Mouse (Mus musculus): ENCODE results near the gene Flvcr1.

The Flvcr1 gene

DNA sequence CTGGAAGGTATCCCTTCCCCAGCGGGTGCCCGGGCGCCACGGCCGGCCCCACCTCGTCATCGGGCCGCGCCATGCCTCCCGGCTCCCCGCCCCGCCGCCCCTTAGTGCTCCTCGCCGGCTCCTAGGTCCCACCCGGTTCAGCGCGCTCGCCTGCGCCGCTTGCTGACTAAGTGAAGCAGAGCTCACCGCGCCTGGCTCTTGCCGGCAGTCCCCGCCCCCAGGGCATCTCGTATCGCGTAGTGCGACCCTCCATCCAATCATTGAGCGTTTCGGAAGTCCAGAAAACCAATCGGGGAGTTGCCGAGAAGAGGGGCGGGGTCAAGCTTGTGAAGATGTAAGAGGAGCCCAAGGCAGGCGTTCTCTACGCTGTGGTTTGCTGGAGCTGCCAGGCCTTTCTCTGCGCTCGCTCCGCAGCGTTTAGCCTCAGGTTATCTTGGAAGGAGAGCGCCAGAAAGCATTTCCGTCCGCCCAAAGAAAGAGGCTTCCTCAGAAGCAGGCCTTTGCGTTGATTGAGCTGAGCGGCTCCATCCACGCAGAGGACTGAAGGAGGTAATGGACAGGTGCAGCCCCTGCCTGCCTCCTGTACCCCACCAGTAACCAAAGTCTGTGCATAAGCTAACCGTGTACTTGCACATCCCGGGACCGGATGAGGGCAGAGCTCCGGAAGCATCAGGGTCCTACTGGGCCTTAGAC is at the start of gene Flvcr1:
Flvcr1 (minus strand) TSS at position 138 of the 693 bp plus-strand sequence.
- peak; percentile 98 for DNase-seq

DNA sequence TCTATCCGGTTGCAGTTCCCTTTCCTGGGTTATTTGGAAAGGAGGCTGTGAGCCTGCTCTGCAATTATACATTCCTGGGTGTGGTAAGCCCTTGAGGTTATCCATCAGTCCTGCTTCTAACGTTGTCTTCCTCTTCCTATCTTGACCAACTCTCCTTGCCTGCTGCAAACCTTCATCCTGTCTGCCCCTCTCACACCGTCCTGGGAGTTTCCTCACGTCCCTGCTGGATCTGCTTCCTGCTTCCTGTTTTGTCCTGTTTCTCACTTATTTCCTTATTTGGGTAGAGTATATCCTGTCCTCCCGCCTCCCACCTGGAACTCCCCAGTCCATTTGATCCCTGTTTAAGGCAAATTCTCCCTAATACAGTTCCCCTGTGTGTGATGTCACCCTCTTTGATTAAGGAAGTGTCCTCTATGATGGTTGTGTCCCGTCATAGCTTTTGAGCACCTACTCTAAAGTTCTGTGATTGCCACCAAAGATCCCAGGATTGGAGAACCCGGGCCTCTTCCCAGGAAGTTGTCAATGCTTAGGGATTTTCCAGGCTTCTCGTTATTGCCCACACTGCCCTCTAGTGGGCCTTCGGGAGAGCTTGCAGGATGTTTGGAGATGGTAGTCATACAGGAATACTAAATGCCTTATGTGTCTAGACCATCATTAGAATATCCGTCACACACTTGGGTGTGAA is 49.4 kb upstream of the Flvcr1 start:
- peak; percentile 53 for DNase-seq

DNA sequence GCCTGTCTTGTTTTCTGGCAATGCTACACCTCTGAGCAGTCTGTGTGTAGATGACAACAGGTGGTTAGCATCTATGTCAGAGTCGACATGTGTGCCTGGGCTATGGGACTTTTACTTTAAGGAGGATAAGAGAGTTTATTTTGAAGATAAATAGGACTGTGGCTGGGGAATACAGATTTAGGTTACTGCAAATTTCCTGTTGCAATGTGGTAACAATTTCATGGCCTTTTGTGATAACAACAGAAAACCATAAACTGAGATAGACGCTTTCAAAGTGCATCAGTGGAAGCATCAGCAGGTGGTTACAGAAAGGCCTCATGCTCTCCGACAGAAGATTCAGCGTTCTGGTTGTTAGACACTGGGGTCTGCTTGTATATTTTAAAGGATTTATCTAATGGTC is 47.5 kb upstream of the Flvcr1 start:
- DNase-seq: no peak

DNA sequence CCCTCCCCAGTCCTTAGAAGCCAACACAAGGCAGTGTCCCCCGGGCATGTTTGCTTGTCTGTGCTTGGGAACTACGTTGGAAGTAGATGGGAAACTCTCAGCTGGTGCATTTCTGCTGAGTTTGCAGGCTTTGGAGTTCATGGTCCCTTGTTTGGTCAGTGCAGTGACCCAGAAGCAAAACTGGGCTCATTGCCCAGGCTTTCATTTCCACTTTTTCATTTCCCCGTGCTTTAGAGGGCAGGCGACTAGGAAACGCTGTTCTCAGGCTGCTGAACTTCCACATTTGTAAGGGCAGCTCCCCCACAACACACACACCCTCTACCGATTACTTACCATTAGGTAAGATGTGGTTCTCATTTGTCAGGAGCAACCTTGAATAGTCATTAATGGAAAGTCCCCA is 47.0 kb upstream of the Flvcr1 start:
- DNase-seq: peak; percentile 86

DNA sequence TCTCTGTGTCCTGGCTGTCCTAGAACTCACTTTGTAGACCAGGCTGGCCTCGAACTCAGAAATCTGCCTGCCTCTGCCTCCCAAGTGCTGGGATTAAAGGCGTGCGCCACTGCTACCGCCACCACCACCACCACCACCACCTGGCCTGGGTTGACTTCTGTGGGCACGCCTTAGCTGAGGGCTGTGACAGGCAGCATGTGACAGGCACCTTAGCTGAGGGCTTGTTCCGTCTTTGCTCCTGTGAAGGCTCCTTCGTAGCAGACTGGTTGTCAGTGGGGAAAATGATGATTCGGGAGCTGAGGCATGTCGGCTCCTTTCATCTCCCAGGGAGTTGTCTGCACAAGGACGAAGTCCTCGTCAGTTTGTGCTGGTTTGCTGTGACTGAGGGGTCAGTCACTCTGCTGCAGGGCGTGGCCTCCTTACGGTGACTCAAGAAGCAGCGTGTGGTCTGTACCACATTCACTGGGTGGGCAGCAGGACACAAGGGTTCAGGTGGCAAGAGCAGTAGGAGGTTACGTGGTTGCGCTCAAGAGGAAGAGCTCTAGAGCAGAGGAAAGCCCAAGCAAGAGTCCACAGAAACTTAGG is 46.5 kb upstream of the Flvcr1 start:
- DNase-seq: peak; percentile 26

DNA sequence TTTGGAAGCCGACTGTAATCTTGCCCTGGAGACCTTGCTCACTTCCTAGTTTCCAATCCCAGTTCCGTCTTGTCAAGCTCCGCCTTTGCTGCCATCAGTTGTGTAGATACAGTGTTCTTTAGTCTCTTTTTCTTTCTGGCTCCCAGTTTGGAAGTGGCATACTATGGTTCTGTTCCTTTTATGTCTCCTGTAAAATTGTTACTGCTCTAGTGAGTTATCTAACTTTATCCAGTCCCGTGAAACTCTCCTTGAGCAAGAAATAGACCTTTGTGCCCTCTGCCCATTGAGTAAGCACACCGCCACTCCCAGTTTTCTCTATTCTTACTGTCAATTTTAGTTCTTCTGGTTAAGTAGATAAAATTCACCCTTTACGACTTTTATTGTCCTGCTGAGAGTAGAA is 45.7 kb upstream of the Flvcr1 start:
- no peak for DNase-seq

DNA sequence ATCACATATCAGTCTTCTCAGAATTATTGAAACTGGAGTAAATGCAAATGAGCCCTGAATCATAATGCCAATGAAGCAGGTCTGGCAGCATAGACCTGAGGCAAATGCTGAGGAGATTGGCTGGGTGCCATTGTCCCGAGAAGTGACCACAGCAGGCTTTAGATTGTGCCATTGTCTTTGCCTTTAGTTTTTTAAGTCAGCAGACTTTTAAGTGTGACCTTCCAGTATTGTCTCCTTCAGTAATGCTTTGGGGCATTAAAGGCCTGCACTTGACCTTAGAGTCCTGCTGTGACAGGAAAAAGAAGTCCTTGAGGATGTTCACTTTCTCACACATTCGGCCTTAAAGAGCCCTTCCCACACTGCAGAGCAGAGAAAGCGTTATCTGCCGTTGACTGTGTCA is 44.3 kb upstream of the Flvcr1 start:
- DNase-seq: no peak

DNA sequence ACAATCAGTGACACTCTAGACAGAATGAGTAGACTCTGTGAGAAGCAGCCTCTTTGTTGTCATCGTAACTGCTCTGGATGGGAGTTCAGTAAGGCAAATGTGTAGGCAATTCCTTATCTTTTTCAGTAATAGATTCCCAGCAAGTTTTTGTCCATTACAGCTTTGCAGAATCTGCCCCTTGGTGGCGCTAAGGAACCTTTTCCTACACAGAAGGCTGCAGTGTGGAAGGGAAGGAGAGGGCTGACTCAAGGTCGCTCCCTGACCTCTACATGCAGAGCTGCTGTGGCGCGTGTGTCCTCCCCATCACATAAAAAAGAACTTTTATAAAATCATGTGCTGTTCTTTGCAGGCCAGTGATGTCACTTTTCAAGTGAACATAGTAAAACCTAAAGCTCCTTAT is 42.4 kb upstream of the Flvcr1 start:
- no peak for DNase-seq

DNA sequence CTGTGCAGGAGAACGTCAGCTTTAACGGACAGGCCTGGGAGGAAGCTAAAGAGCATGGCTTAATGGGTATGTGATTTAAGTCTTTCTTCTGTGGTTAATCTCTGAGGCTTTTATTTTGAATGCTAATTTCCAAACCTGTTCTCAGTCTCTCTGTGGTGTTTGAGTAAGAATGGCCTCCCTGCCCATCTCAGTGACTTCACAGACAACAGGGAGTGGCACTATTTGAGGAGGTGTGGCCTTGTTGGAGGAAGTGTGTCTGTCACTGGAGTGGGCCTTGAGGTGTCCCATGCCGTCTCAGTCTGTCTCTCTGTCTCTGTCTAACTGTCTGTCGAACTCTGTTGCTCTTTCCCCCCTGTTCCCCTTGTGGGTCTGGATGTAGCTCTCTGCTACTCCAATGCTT is 39.2 kb upstream of the Flvcr1 start:
- DNase-seq: no peak

DNA sequence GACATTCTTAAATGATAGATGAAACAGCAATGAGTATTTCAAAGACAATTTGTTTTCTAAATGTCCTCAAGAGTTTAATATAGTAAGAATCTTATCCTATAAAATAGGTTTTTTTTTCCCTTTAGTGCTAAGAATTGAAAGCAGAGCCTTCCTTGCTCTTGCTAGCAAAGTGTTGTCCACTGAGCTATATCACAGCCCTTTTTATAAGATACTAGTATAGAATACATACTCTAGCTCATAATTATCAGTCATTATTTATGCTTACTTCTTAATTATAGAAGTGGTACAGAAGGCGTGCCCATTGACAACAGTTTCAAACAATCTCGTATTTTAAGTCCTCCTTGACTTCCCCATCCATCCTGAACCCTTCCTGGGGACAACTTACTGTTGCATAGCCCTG is 38.6 kb upstream of the Flvcr1 start:
- no peak for DNase-seq

DNA sequence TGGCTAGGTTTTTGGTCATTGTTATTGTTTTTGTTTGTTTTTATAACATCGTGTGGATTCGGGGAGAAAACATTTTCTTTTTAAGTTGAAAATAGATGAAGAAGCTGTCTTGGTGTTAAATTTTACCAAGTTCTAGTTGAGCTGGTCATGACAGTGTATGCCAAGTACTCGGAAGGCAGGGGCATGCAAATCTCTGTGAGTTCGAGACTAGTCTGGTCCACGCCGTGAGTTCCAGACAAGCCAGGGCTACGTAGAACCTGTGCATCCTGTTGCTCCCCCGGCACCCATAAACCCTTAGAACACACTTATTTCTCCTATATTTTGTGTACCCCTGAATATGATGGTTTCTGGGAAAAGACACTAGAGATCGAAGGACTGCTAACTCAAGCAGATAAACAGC is 37.7 kb upstream of the Flvcr1 start:
- DNase-seq: no peak

DNA sequence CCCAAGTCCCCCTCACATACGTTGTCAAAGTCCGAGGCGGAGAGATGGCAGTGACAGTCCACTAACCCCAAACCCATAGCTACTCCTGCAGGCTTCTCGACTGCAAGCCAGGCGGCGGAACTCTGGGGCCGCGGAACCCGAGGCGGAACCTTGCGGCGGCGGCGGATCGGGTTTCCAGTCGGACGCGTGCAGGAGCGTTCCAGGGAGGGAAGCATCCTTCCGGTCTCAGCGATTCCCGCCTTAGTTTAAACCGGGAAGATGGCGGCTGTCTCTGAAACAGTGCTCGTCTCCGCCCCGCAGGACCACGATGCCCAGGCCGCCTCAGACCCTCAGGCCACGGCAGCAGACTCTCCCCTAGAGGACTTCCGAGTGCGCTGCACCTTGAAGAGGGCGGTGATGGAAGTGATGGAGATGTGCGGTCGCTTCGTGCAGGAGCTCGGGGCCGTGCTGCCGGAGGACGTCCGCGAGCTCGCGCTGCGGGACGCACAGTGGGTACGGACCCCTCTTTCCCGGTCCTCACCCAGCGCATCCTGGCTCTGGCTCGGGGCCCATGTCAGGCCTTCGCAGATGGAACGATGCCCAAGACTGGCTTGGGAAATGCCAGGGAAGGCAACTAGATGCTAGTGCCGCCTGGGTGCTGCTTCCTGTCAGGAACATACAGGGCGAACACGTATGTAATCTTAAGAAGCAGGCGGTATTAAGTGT is 37.0 kb upstream of the Flvcr1 start, which contains the start of the genes Tatdn3 and Nsl1:
Tatdn3 (minus strand) TSS at position 152 of the 705 bp plus-strand sequence.
Nsl1 (plus strand) TSS at position 232 of the 705 bp plus-strand sequence.
- peak; percentile 80 for DNase-seq

DNA sequence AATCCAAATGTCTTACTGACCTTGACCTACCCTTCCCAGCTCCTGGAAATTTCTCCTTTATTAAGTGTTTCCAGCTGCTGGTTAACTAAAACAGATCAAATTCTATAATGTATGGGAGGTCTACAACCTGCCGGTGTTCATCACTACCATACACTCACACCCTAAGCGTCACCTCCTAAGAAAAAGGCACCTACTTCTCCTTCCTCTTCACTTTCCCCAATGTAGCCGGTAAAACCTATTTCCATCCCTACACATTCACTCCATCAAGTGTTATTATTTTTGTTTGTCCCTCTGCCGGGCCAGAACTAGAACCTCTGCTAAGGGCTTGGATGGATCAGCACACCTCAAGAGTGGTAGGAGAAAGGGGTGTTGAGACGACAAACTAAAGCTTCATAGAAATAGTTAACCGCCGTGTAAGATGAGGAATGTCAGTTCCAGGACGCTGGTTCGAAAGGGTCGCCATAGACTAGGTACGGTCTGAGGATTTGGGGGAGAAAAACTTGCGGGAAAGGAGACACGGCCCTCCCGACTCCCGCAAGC is 36.4 kb upstream of the Flvcr1 start:
- DNase-seq: no peak

DNA sequence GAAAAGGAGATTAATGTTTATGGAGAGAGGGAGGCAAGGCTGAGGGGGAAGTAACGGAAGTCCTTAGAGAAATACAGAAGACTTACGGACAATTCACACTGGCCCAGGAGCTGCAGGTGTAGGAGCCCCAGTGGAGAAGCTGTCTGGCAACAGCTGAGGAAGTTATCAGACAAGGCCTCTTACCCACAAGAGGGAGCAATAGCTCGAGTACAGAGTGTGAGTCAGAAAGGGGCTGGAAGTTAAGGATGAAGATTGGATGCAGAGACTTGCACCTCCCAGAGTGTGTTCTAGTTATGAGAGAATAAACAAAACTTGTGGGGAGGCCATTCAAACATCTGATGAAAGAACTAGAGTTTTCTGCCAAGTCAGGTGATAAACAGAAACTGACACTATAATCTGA is 31.5 kb upstream of the Flvcr1 start:
- no peak for DNase-seq

DNA sequence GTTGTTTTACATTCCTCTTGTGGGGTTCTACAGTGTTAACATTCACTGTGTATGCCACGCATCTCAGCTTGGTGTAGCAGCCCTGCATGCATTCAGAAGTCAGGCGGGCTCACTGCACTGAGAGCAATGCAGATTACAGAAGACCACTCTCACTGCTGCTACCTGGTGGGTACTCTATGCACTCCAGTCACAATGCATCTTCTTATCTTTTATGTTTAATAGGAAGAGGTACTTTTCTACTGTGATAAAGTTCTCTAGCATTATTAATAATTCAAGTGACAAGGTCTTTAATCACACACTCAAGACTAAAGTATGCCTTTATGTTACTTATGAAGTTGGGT is 29.5 kb upstream of the Flvcr1 start:
- DNase-seq: no peak

DNA sequence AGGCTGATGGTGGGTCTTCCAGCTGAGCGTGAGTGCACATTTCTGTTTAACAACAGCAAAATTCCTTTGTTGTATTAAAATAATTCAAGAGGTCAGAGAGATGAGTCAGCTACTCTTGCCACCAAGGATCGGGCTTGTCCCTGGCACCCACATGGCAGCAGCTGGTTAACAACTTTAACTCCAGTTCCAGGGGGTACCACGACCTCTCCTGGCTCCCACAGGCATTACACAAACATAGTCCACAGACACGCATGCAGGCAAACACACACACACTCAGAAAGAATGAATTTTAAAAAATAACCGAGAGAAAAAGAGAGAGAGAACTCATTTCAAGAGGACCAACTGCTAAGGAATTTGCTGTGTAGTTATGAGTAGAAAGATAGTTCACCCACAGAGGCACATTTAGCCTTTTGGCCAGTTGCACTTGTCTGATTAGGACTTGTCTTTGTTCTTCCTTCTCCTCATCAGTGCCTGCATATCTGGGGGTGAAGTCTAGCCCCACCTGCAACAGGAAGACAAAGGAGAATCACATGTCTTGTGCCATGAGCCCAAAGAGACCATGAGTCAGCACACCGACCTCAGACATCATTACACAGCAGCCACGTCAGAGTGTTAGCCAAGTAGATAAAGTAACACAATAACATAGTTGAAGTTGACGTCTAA is 29.0 kb upstream of the Flvcr1 start:
- DNase-seq: no peak

DNA sequence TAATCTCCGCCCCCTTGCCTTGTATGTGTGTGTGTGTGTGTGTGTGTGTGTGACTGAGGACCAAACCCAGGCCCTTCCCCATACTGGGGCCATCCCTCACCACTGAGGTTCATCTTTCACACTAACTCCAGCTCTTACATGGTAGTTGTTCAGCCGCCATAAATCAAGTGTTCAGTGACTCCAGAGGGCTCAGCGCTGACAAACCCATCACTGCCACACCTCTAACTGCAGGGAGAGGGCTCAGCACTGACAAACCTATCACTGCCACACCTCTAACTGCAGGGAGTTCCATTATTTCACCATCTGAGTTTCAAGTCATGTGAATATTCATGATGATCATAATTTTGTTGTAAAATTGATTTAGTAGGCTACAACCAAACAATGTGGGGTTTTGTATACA is 27.6 kb upstream of the Flvcr1 start:
- no peak for DNase-seq

DNA sequence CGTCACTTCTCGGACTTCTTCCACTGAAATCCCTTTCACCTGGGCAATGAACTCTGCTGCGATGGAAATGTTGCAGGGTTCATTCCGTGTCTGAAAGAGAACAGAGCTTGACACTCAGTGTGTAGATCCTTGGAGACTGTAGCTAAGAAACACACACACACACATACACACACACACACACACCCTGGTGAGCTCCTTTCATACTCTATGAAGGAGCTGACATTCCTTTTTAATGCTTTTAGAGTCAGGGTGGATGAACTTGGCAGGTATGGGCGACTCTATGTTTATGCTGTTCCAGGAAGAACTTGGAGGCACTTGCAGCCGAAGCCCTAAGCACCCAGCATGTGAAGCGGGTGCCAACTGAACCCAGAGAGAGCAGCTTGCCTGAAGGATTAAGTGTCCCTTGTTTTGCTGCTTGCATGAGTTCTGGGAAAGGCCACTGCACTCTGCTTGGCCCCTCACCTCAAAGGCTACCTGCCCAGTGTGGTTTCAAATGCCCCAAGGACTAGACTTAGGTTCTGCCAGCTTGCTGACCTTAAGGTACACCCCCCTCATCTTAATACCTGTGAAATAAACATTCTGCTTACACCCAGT is 20.4 kb upstream of the Flvcr1 start:
- DNase-seq: peak; percentile 49

DNA sequence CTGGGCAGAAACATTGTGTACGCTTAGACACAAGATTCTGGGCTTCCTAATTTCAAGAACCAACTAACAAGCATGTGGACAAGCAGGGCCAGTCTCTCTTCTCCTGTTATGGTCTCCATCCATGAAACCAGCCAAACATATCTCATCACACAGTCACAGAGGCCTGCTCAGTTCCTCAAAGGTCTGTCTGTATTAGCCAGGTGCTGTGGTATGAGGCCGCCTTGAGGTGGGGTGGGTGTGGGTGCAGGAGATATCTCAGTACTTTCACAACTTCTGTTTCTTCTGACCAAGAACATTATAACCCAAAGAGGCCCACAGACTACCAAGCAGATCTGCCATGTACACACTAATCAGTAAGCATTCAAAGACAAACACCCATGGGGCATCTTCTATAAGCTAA is 19.3 kb upstream of the Flvcr1 start:
- no peak for DNase-seq

DNA sequence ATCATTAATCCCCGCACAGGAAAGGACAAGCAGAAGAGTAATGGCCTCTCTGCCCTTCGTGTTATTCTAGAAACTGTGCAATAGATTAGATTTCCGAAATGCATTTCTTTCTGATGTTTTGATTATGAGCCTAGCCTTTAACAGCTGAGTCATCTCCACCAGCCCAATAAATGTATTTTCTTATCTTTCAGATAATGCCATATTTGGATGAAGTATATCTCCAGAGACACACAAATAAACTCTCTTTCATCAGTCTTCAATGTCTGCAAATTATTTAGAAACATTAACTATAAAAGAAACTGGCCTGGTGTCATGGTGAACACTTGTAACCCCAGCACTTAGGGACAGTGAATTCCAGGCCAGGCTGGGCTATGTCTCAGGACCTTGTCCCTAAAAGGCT is 16.7 kb upstream of the Flvcr1 start:
- no peak for DNase-seq

DNA sequence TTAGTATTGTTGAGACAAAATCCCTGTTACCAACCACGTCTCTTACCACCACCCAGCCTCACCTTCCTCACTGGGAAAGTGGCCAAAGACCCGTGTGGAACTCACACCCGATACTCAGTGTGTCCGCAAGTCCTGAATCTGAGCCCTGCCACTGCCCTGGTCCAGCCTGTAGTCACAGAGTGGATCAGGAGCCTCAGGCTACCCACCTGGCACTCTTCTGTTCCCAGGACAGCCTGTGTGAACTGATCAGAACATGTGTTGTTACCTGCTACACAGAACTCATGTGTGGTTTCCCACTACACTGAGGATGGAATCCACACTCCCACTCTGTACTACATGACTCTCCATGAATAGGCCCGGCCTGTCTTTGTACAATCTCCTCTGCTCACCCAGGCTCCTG is 16.1 kb upstream of the Flvcr1 start:
- no peak for DNase-seq

DNA sequence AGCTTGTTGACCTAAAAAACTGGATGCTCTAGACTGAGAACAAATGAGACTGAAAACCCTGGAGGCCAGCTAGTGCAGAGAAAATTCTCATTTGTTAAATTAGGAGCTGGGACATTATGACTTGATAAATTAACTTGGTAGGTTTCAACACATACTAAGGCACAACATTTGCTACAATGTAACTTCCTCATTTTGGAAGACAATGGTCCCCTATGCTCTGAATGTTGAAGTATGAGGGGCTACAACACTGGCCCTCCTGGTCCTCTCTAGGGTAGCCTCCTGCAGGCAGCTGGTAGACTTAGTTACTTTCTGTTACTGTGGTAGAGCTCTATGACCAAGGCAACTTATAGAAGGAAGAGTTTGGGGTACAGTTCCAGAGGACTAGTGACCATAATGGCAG is 15.4 kb upstream of the Flvcr1 start:
- DNase-seq: no peak

DNA sequence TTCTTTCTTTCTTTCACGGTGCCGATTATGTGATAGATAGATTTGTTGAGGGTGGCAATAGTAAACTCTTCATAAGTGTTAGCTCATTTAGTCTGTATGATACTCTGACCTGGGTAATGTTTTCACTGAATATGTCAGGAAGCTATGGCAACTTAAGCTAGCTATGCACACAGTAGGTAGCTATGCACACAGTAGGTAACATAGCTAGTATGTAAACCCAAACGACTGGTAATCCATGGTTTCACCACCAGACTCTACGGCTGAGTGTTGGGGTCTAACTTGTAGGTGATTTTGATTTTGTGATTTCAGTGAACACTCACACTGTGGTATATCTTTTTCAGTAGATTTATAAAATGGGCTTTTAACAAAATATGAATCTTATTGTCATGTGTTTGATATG is 12.0 kb upstream of the Flvcr1 start:
- DNase-seq: no peak

Measured in kidney, adult 11 months (tissue).